Mouse (Mus musculus) intestine, embryonic 16.5 days (tissue): ENCODE measurements around the gene Heatr4. TPM values are rescaled to one million over a fixed set of nuclear protein-coding genes. Genes with fewer than 3 reads are reported as not detected.

Experiments
- ATAC-seq: fragments of 200-750 bp; cut with Nextera tagmentation; 2 replicates; pipeline ENCODE4 v1.8.0; 2017; ENCODE audit warnings: moderate TSS enrichment, moderate library complexity
- H3K27ac ChIP-seq: fragments of 300-500 bp; sonication (generic); 2 replicates; pipeline ENCODE4 v1.5.1; 2014; ENCODE audit warnings: mild to moderate bottlenecking, low read length
- H3K27me3 ChIP-seq: fragments of 300-500 bp; sonication (generic); replicated peaks from 2 replicates; pipeline ENCODE4 v1.6.1; 2014; ENCODE audit warnings: low read length, control low read depth, mixed read lengths; ENCODE audit not compliant: control insufficient read depth, insufficient read depth
- H3K36me3 ChIP-seq: fragments of 300-500 bp; sonication (generic); 2 replicates; pipeline ENCODE4 v1.6.1; 2014; ENCODE audit warnings: low read length, control low read depth; ENCODE audit not compliant: control insufficient read depth, insufficient read depth
- H3K4me1 ChIP-seq: fragments of 300-500 bp; sonication (generic); 2 replicates; pipeline ENCODE4 v1.6.1; 2014; ENCODE audit warnings: low read length, control low read depth, mixed read lengths; ENCODE audit not compliant: control insufficient read depth, insufficient read depth
- H3K4me2 ChIP-seq: fragments of 300-500 bp; sonication (generic); 2 replicates; pipeline ENCODE4 v1.6.1; 2014; ENCODE audit warnings: low read depth, low read length, control low read depth
- H3K4me3 ChIP-seq: fragments of 300-500 bp; sonication (generic); 2 replicates; pipeline ENCODE4 v1.5.1; 2014; ENCODE audit warnings: mild to moderate bottlenecking, low read length
- H3K9ac ChIP-seq: fragments of 300-500 bp; sonication (generic); 2 replicates; pipeline ENCODE4 v1.6.1; 2014; ENCODE audit warnings: low read depth, low read length
- H3K9me3 ChIP-seq: fragments of 300-500 bp; sonication (generic); 2 replicates; pipeline ENCODE4 v1.6.1; 2016; ENCODE audit warnings: low read length, control low read depth; ENCODE audit not compliant: control insufficient read depth
- WGBS: fragments of 180-500 bp; shearing (Covaris S2); extraction: QIAGEN DNeasy Blood & Tissue Kit; methylation state at CpG from one replicate; pipeline ENCODE4 v1.1.7; 2014; 5-methylcytosine and 5-hydroxymethylcytosine counted together
- polyA plus RNA-seq: library from polyadenylated mRNA; unstranded; fragments of >200 nt; fragmentation: Nextera tagmentation; extraction: Ambion mirVana; gene quantifications from 2 replicates; pipeline ENCODE4 v1.2.1, GENCODE M21; 2015

Heatr4 gene
- polyA plus RNA-seq, 1 experiment from 2014 or later = not detected

- no peaks in the 10 kb centered on the region for H3K27me3 ChIP-seq
- no peak overlapping the region for H3K4me2 ChIP-seq
- H3K36me3 ChIP-seq = no peaks in the 10 kb centered on the region
- no peak overlapping the region for H3K4me3 ChIP-seq
- no peak overlapping the region for H3K9ac ChIP-seq
- no peak for ATAC-seq
- peaks cover 27% of the 10 kb centered on the region for H3K4me1 ChIP-seq
- 73% methylated on average over 4 of the region's 4 CpGs for WGBS
- no peak overlapping the region for H3K27ac ChIP-seq
- H3K9me3 ChIP-seq = no peaks in the 10 kb centered on the region
These were observed 56.9 kb downstream of the Heatr4 start for GRCm38 (mm10) chr12:83927747-83928146.

DNA sequence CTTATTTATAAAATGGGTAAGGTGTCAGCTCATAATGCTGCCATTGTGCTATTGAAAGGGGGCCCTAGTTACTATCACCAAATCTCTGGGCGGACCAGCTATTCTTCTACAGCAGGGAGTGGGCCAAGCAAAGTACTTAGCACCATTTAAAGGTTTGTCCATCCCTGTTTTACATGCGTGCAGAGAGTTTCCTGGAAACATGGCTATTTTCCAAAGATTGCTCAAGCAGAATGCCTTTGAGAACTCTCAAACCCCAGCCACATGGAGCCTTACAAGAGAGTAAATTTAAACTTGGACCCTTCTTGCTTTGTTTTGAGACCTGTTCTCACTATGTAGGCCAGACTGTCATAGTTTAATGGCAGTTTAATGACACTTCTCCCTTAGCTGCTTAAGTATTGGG is 58.6 kb downstream of the Heatr4 start:
- Histone ChIP-seq H3K36me3 (no peaks in the 10 kb centered on the region), H3K9me3 (no peaks in the 10 kb centered on the region), H3K9ac (no peak overlapping the region), H3K4me3 (no peak overlapping the region), H3K27me3 (no peaks in the 10 kb centered on the region), H3K27ac (no peak overlapping the region; the same call in 1 of the 2 replicates), H3K4me2 (no peak overlapping the region), H3K4me1 (peaks cover 27% of the 10 kb centered on the region)
- no peak for ATAC-seq
- WGBS = 67% methylated on average over 2 of the region's 2 CpGs

DNA sequence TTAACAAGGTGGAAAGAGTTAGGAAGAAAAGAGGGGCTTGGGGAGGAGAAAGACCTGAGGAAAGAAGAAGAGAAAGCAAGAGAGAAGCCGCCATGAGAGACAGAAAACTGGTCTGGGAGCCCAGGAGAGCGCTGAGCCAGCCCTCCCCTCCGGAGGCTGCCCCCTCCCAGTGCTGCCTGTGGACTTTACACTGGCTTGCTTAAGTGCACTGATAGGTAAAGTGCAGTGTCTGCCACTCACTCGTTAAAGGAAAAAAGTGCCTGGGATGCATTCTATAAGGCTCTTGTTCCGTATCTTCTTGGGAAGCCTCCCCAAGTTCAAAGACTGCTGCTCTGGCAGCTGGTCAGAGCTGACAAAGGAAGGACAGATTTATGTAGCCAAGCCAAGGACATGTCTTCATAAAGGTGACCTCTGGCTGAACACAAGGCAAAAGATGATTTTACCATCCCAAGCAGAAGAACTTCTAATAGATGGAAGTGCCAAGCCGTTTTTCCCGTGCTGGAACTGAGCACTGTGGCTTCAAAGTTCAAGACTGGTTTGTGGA is 59.4 kb downstream of the Heatr4 start:
- H3K27me3 ChIP-seq = no peaks in the 10 kb centered on the region
- H3K9me3 ChIP-seq = no peaks in the 10 kb centered on the region
- no peaks in the 10 kb centered on the region for H3K36me3 ChIP-seq
- ATAC-seq = peak; percentile 29
- peaks cover 27% of the 10 kb centered on the region for H3K4me1 ChIP-seq
- H3K27ac ChIP-seq = peak overlapping the region; percentile 79
- 41% methylated on average over 7 of the region's 7 CpGs for WGBS
- H3K4me2 ChIP-seq = peak overlapping the region; percentile 45
- H3K9ac ChIP-seq = peak overlapping the region; percentile 41; the same call in 1 of the 2 replicates
- 0 out of 2 replicates have a peak overlapping the region, but pooled peaks have one; percentile 4 for H3K4me3 ChIP-seq

DNA sequence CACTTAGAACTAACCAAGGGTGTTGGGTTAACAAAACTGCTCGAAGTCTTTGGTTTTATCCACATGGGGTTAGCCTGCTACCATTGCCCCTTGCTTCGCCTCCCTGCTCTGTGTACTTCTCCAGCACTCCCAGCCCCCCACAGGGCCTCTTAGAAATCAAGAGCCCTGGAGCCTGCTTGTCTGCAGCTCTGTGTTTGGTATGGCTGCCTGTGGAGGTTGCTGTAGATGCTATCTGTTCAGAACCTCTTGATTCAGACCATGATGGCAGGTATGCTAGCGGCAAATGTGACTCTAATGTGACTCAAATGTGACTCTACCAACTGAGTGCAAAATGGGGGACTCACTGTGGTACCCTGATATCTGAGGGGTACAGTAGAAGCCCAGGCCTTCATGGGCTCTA is 60.3 kb downstream of the Heatr4 start:
- Histone ChIP-seq H3K4me3 (no peak overlapping the region), H3K9me3 (no peaks in the 10 kb centered on the region), H3K4me2 (no peak overlapping the region), H3K9ac (0 out of 2 replicates have a peak overlapping the region, but pooled peaks have one; percentile 17), H3K36me3 (no peaks in the 10 kb centered on the region), H3K27me3 (no peaks in the 10 kb centered on the region), H3K4me1 (peaks cover 30% of the 10 kb centered on the region), H3K27ac (peak overlapping the region; percentile 77)
- ATAC-seq = no peak
- WGBS = 65% methylated on average over 3 of the region's 3 CpGs

- H3K4me1 ChIP-seq = peaks cover 25% of the 10 kb centered on the region
- no peaks in the 10 kb centered on the region for H3K9me3 ChIP-seq
- H3K36me3 ChIP-seq = no peaks in the 10 kb centered on the region
- whole genome bisulfite sequencing = 68% methylated on average over 1 of the region's 1 CpGs
- no peak overlapping the region for H3K9ac ChIP-seq
- H3K27me3 ChIP-seq = no peaks in the 10 kb centered on the region
- H3K4me3 ChIP-seq = no peak overlapping the region
- H3K27ac ChIP-seq = peak overlapping the region; percentile 77
- H3K4me2 ChIP-seq = no peak overlapping the region
- no peak for ATAC-seq
These were observed 61.2 kb downstream of the Heatr4 start for GRCm38 (mm10) chr12:83923486-83923859.

- H3K4me3 ChIP-seq = peak overlapping the region; percentile 64
These were observed 61.7 kb downstream of the Heatr4 start for GRCm38 (mm10) chr12:83922724-83923485.

DNA sequence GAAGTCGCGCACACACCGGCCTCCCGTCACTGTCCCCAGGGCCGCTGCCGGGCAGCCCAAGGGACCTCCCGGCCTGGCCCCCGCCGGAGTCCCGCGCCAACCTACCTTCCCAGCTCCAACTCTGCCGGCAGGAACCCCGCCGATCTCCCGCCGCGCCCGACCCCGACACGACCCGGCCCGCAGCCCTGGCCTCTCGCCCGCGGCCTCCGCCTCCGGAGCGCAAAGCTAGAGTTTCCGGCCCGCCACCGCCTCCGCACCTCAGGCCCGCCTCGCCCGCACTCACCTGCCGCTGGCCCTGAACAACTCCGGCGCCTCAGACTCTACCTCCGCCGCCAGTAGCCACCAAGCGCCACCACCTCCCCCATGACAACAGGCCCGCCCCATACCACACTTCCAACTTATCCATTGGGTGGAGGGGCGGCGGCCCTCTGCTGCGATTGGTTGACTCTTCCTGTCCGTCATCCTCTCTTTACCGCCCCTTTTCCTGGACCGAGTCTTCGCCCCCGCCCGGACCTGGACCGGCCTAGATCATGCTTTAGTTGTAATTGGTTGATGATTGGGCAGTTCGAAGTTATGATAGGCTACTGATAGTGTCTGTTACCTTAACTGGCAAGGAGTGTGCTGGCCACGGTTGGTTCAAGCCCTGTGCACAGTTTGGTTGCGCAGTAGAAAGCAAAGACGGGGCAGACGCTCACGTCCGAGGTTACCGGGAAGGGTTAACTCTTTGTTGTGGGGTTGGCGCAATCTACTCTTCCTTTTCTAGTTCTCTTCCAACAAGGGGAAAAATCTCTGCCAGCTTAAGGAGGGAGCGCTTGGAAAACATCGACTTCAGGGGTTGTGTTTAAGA is 62.9 kb downstream of the Heatr4 start, which contains the start of gene Numb:
TSS of gene Numb (minus strand) at position 400 of the 847 bp plus-strand sequence.
- peak; percentile 99 for ATAC-seq
- WGBS = under 1% methylated on average over 63 of the region's 63 CpGs
- no peaks in the 10 kb centered on the region for H3K9me3 ChIP-seq
- peaks cover 22% of the 10 kb centered on the region for H3K4me1 ChIP-seq
- 0 out of 2 replicates have a peak, but pooled peaks cover 2% of the 10 kb centered on the region for H3K36me3 ChIP-seq
- H3K27me3 ChIP-seq = no peaks in the 10 kb centered on the region
- peak within 1 kb of the TSS; percentile 96 for H3K9ac ChIP-seq
- peak within 1 kb of the TSS; percentile 90 for H3K27ac ChIP-seq
- peak within 1 kb of the TSS; percentile 73 for H3K4me2 ChIP-seq
- peak within 1 kb of the TSS; percentile 98 for H3K4me3 ChIP-seq

More at GRCm38 (mm10) chr12:83922724-83923485, 61.7 kb downstream of the Heatr4 start:
- peak overlapping the region; percentile 70 for H3K9ac ChIP-seq
- H3K9me3 ChIP-seq = no peaks in the 10 kb centered on the region
- H3K36me3 ChIP-seq = no peaks in the 10 kb centered on the region
- peak overlapping the region; percentile 53 for H3K4me2 ChIP-seq
- no peak for ATAC-seq
- peak overlapping the region; percentile 87 for H3K27ac ChIP-seq
- H3K27me3 ChIP-seq = no peaks in the 10 kb centered on the region
- peaks cover 25% of the 10 kb centered on the region for H3K4me1 ChIP-seq
- 24% methylated on average over 8 of the region's 8 CpGs for WGBS

DNA sequence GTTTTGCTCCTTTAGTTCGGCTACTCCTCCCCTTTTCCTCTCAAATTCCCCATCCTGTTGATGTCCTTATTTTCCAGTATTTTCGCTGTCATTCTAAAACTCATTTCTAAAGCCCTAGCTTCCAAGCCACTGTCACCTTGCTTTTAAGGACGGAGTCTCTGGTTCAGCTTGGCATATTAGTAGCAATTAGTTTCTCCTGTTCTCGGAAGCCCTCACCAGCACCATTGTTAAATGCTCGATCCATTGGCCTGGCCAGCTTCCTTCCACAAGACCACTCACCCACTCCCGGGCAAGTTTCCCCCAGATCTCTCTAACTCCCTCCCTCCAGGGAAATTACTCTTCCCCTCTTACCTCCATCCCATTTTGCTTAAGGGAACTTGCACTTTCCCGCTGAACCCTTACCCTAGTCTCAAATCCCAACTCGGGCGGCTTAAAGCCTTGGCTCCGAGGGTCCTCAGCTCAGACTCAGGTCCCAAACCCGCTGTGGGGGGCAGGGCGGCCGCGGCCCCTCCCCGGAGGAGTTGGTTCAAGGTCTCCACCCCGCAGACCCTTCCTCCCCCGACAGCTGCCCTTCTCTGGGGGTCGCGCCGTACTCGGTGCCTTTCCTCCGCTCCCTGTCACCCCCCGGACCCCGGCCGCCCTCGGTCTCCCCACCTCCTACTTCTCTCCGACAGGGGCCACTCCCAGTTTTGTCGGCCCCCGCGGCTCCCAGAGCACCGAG is 63.8 kb downstream of the Heatr4 start:
- 2% methylated on average over 31 of the region's 31 CpGs for WGBS
- H3K9ac ChIP-seq = peak overlapping the region; percentile 96
- H3K9me3 ChIP-seq = no peaks in the 10 kb centered on the region
- H3K4me2 ChIP-seq = peak overlapping the region; percentile 73
- no peak for ATAC-seq
- peaks cover 23% of the 10 kb centered on the region for H3K4me1 ChIP-seq
- peak overlapping the region; percentile 98 for H3K4me3 ChIP-seq
- H3K27me3 ChIP-seq = no peaks in the 10 kb centered on the region
- H3K36me3 ChIP-seq = 0 out of 2 replicates have a peak, but pooled peaks cover 4% of the 10 kb centered on the region
- peak overlapping the region; percentile 90 for H3K27ac ChIP-seq
